Mouse (Mus musculus) adrenal gland, adult 2 months (tissue): ENCODE measurements at regions not wholly inside any gene's neighbourhood (a gene's known extent, or its start where the extent isn't known, plus 50 kb on each side); places are given as distances from the start of the nearest gene placed in this dataset.

Source experiments
- DNase-seq: peaks from one replicate; pipeline ENCODE4 v3.0.0; 2021

- no peak for DNase-seq
Measured at GRCm38 (mm10) chr8:41831713-41832112, 414.8 kb upstream of the Frg1 start.

- no peak for DNase-seq
Measured at GRCm38 (mm10) chr8:41830407-41830806, 413.5 kb upstream of the Frg1 start.

GRCm38 (mm10) chr8:41824928-41825327 lies 408.1 kb upstream of the Frg1 start:
- peak; percentile 25 for DNase-seq

GRCm38 (mm10) chr8:41823041-41823440 lies 406.2 kb upstream of the Frg1 start:
- no peak for DNase-seq

GRCm38 (mm10) chr8:41821676-41822075 lies 404.8 kb upstream of the Frg1 start:
- no peak for DNase-seq

- DNase-seq = no peak
Measured at GRCm38 (mm10) chr8:41820605-41821395, 403.9 kb upstream of the Frg1 start.

GRCm38 (mm10) chr8:41818577-41818976 lies 401.7 kb upstream of the Frg1 start:
- no peak for DNase-seq

- DNase-seq = no peak
Measured at GRCm38 (mm10) chr8:41818079-41818478, 401.2 kb upstream of the Frg1 start.

GRCm38 (mm10) chr8:41815272-41815671 lies 398.4 kb upstream of the Frg1 start:
- no peak for DNase-seq

- DNase-seq = no peak
Measured at GRCm38 (mm10) chr8:41795625-41796024, 378.8 kb upstream of the Frg1 start.

GRCm38 (mm10) chr8:41786952-41787861 lies 370.3 kb upstream of the Frg1 start:
- no peak for DNase-seq

GRCm38 (mm10) chr8:41785977-41786376 lies 369.1 kb upstream of the Frg1 start:
- no peak for DNase-seq

- DNase-seq = no peak
Measured at GRCm38 (mm10) chr8:41782837-41783236, 366.0 kb upstream of the Frg1 start.

GRCm38 (mm10) chr8:41779459-41779858 lies 362.6 kb upstream of the Frg1 start:
- no peak for DNase-seq

GRCm38 (mm10) chr8:41771729-41772128 lies 354.9 kb upstream of the Frg1 start:
- no peak for DNase-seq

GRCm38 (mm10) chr8:41753481-41753880 lies 336.6 kb upstream of the Frg1 start:
- DNase-seq = no peak

- no peak for DNase-seq
Measured at GRCm38 (mm10) chr8:41752641-41753040, 335.8 kb upstream of the Frg1 start.

- DNase-seq = no peak
Measured at GRCm38 (mm10) chr8:41747024-41747423, 330.1 kb upstream of the Frg1 start.

GRCm38 (mm10) chr8:41742796-41743670 lies 326.2 kb upstream of the Frg1 start:
- no peak for DNase-seq

GRCm38 (mm10) chr8:41717002-41717401 lies 300.1 kb upstream of the Frg1 start:
- DNase-seq = no peak

- DNase-seq = no peak
Measured at GRCm38 (mm10) chr8:41713634-41714330, 296.9 kb upstream of the Frg1 start.
